Mouse (Mus musculus) midbrain, embryonic 14.5 days (tissue): Measurements from ENCODE around the gene Slc30a4. TPM values are rescaled to one million over a fixed set of nuclear protein-coding genes. Genes with fewer than 3 reads are reported as not detected.

ENCODE experiments used
- ATAC-seq: fragments of 200-750 bp; cut with Nextera tagmentation; 2 replicates; pipeline ENCODE4 v1.8.0; 2017; ENCODE audit warnings: moderate number of reproducible peaks, moderate library complexity; ENCODE audit not compliant: low FRiP score, low TSS enrichment
- DNase-seq: peaks from one replicate; pipeline ENCODE4 v3.0.0-alpha.2; 2015
- H3K27ac ChIP-seq: fragments of 300-500 bp; sonication (generic); replicated peaks from 2 replicates; pipeline ENCODE4 v1.5.1; 2014; ENCODE audit warnings: mild to moderate bottlenecking, low read depth, low read length, moderate library complexity
- H3K27me3 ChIP-seq: fragments of 300-500 bp; sonication (generic); 2 replicates; pipeline ENCODE4 v1.6.1; 2014; ENCODE audit warnings: low read length, control low read depth, mixed read lengths; ENCODE audit not compliant: control insufficient read depth, insufficient read depth
- H3K36me3 ChIP-seq: fragments of 300-500 bp; sonication (generic); 2 replicates; pipeline ENCODE4 v1.6.1; 2014; ENCODE audit warnings: low read length, control low read depth; ENCODE audit not compliant: control insufficient read depth, insufficient read depth
- H3K4me1 ChIP-seq: fragments of 300-500 bp; sonication (generic); 2 replicates; pipeline ENCODE4 v1.6.1; 2014; ENCODE audit warnings: mild to moderate bottlenecking, antibody characterized with exemption, low read length, control low read depth; ENCODE audit not compliant: control insufficient read depth, insufficient read depth
- H3K4me2 ChIP-seq: fragments of 300-500 bp; sonication (generic); 2 replicates; pipeline ENCODE4 v1.6.1; 2014; ENCODE audit warnings: mild to moderate bottlenecking, low read length, moderate library complexity
- H3K4me3 ChIP-seq: fragments of 300-500 bp; sonication (generic); replicated peaks from 2 replicates; pipeline ENCODE4 v1.5.1; 2014; ENCODE audit warnings: low read depth, low read length
- H3K9ac ChIP-seq: fragments of 300-500 bp; sonication (generic); replicated peaks from 2 replicates; pipeline ENCODE4 v1.6.1; 2014; ENCODE audit warnings: mild to moderate bottlenecking, low read length, moderate library complexity
- H3K9me3 ChIP-seq: fragments of 300-500 bp; sonication (generic); 2 replicates; pipeline ENCODE4 v1.6.1; 2016; ENCODE audit warnings: low read length, control low read depth, mixed read lengths; ENCODE audit not compliant: control insufficient read depth
- whole genome bisulfite sequencing: fragments of 180-500 bp; shearing (Covaris S2); extraction: QIAGEN DNeasy Blood & Tissue Kit; methylation state at CpG from one replicate; pipeline ENCODE4 v1.1.7; 2014; 5-methylcytosine and 5-hydroxymethylcytosine counted together
- polyA plus RNA-seq: library from polyadenylated mRNA; unstranded; fragments of >200 nt; fragmentation: Nextera tagmentation; extraction: Ambion mirVana; gene quantifications from 2 replicates; pipeline ENCODE4 v1.2.1, GENCODE M21; 2014

Gene Slc30a4
- polyA plus RNA-seq, 1 experiment from 2014 or later: 11.1 TPM

DNA sequence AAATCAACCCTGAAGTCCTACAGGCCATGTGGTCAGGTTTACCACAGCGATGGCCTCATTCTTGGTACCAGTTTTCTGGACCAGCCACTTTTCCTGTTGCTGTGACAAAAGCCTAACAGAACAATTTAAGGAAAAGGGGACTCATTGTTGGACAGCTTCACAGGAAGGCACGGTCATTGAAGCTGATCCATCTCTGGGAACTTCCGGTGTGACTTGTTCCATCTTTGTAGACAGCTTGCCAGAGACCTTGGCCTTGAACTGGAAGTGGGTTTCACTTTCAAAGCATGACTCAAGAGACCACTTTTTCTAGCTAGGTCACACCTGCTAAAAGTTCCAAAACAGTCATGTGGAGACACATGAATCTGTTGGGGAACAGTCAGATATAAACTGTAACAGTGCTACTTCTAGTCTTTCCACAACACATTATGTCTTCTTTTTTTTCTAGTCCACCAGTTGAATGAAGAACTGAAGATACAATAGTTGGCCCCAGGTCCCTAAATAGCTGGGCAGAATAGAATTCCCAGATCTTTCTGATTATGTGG, 13.9 kb upstream of the Slc30a4 start:
- Histone ChIP-seq H3K4me3 (no peak overlapping the region), H3K9me3 (no peaks in the 10 kb centered on the region), H3K4me1 (no peaks in the 10 kb centered on the region), H3K4me2 (no peak overlapping the region), H3K9ac (no peak overlapping the region), H3K27me3 (no peaks in the 10 kb centered on the region), H3K27ac (no peak overlapping the region), H3K36me3 (no peaks in the 10 kb centered on the region)
- no peak for DNase-seq
- no peak for ATAC-seq
- 81% methylated on average over 3 of the region's 3 CpGs for WGBS

DNA sequence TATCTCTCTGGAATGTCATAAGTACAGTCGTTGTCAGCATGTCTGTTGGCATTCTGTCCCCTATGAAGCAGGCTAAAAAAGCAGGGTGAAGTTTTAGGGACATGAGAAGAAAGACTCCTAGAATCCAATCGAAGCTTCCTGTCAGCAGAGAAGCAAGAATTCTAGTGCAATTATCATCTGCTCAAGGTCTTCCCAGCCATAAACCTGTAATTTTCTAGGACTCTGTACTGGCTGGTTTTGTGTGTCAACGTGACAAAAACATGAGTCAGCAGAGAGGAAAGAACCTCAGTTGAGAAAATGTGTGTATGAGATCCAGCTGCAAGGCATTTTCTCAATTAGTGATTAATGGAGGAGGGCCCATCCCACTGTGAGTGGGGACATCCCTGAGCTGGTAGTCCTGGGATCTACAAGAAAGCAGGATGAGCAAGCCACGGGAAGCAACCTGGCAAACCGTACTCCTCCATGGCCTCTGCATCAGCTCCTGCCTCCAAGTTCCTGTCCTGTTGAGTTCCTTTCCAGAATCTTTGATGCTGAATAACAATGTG, 12.8 kb upstream of the Slc30a4 start:
- Histone ChIP-seq H3K4me2 (no peak overlapping the region), H3K27ac (no peak overlapping the region), H3K9ac (no peak overlapping the region), H3K4me1 (no peaks in the 10 kb centered on the region), H3K36me3 (no peaks in the 10 kb centered on the region), H3K4me3 (no peak overlapping the region), H3K27me3 (no peaks in the 10 kb centered on the region), H3K9me3 (no peaks in the 10 kb centered on the region)
- DNase-seq (no peak), ATAC-seq (no peak)
- whole genome bisulfite sequencing: 76% methylated on average over 5 of the region's 5 CpGs

DNA sequence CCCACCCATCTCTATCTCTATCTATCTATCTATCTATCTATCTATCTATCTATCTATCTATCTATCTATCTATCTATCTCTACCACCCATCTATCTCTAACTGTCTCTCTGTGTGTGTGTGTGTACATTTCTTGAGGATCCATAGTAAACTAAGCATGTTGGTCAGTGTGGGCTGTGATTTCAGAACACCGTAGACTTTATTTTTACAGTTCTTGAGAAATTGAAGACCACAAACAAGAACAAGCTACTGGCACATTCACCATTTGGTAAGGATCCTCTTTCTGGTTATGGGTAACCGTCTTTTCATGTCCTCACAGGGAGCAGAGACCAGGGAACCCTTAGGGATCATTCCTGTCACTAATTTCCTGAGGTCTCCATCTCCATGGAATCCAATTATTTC, 10.4 kb upstream of the Slc30a4 start:
- Histone ChIP-seq H3K36me3 (no peaks in the 10 kb centered on the region), H3K4me2 (no peak overlapping the region), H3K9ac (no peak overlapping the region), H3K9me3 (no peaks in the 10 kb centered on the region), H3K27me3 (no peaks in the 10 kb centered on the region), H3K27ac (no peak overlapping the region), H3K4me3 (no peak overlapping the region), H3K4me1 (no peaks in the 10 kb centered on the region)
- DNase-seq (no peak), ATAC-seq (no peak)
- WGBS: 88% methylated on average over 2 of the region's 2 CpGs

DNA sequence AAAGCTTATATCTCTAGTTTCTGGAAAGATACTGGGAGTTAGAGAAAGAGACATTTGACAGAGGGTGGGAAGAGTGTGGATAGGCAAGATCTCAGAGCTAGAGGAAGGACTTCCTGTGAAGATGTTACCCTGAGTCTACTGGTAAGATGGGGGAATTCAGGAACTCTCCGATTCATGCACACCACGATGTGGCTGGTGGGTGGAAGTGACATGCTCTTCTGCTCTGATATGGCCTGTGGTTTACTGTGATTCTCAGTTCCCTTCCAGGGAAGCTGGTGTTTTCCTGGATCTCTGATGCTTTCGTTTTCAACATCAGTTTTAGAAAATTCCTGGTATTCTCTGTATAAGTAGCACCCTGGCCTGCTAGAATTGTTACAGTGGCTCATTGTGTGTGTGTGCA, 9.4 kb upstream of the Slc30a4 start:
- 82% methylated on average over 3 of the region's 3 CpGs for WGBS
- H3K36me3 ChIP-seq: no peaks in the 10 kb centered on the region

GRCm38 (mm10) chr2:122709156-122709555, 6.7 kb upstream of the Slc30a4 start:
- no peaks in the 10 kb centered on the region for H3K36me3 ChIP-seq
- H3K27me3 ChIP-seq: no peaks in the 10 kb centered on the region
- H3K9me3 ChIP-seq: no peaks in the 10 kb centered on the region
- no peaks in the 10 kb centered on the region for H3K4me1 ChIP-seq
- no peak for DNase-seq
- no peak overlapping the region for H3K4me2 ChIP-seq
- no peak overlapping the region for H3K4me3 ChIP-seq
- ATAC-seq: no peak
- no peak overlapping the region for H3K27ac ChIP-seq
- H3K9ac ChIP-seq: no peak overlapping the region
- 74% methylated on average over 1 of the region's 1 CpGs for WGBS

More for the DNA sequence above, 9.4 kb upstream of the Slc30a4 start:
- H3K9me3 ChIP-seq: no peaks in the 10 kb centered on the region
- no peaks in the 10 kb centered on the region for H3K4me1 ChIP-seq
- no peak overlapping the region for H3K27ac ChIP-seq
- H3K4me2 ChIP-seq: no peak overlapping the region
- no peak overlapping the region for H3K9ac ChIP-seq
- no peak overlapping the region for H3K4me3 ChIP-seq
- DNase-seq (no peak), ATAC-seq (no peak)
- H3K27me3 ChIP-seq: no peaks in the 10 kb centered on the region

GRCm38 (mm10) chr2:122708080-122708479, 5.6 kb upstream of the Slc30a4 start:
- WGBS: 73% methylated on average over 3 of the region's 3 CpGs
- no peak overlapping the region for H3K27ac ChIP-seq

GRCm38 (mm10) chr2:122704572-122704971, 2.1 kb upstream of the Slc30a4 start:
- DNase-seq (no peak), ATAC-seq (no peak)
- H3K36me3 ChIP-seq: no peaks in the 10 kb centered on the region
- no peaks in the 10 kb centered on the region for H3K9me3 ChIP-seq
- no peak overlapping the region for H3K9ac ChIP-seq
- H3K4me2 ChIP-seq: no peak overlapping the region
- H3K27ac ChIP-seq: no peak overlapping the region
- no peaks in the 10 kb centered on the region for H3K27me3 ChIP-seq
- 94% methylated on average over 2 of the region's 2 CpGs for WGBS
- H3K4me1 ChIP-seq: peaks cover 18% of the 10 kb centered on the region
- H3K4me3 ChIP-seq: no peak overlapping the region

More at GRCm38 (mm10) chr2:122708080-122708479, 5.6 kb upstream of the Slc30a4 start:
- Histone ChIP-seq H3K36me3 (no peaks in the 10 kb centered on the region), H3K9ac (no peak overlapping the region), H3K4me3 (no peak overlapping the region), H3K4me1 (no peaks in the 10 kb centered on the region), H3K9me3 (no peaks in the 10 kb centered on the region), H3K4me2 (no peak overlapping the region), H3K27me3 (no peaks in the 10 kb centered on the region)
- DNase-seq: no peak
- no peak for ATAC-seq

GRCm38 (mm10) chr2:122701871-122702180, 637 bp downstream of the Slc30a4 start:
- Histone ChIP-seq H3K4me1 (peaks cover 18% of the 10 kb centered on the region), H3K4me2 (peak overlapping the region; percentile 76), H3K27me3 (no peaks in the 10 kb centered on the region), H3K36me3 (no peaks in the 10 kb centered on the region), H3K27ac (no peak overlapping the region), H3K9ac (peak overlapping the region; percentile 83), H3K9me3 (no peaks in the 10 kb centered on the region), H3K4me3 (peak overlapping the region; percentile 75)
- DNase-seq (no peak), ATAC-seq (no peak)
- WGBS: 1% methylated on average over 15 of the region's 15 CpGs

- H3K9ac ChIP-seq: no peak overlapping the region
- peaks cover 18% of the 10 kb centered on the region for H3K4me1 ChIP-seq
These were observed 1.5 kb downstream of the Slc30a4 start for GRCm38 (mm10) chr2:122701012-122701411.

More at GRCm38 (mm10) chr2:122701012-122701411, 1.5 kb downstream of the Slc30a4 start:
- Histone ChIP-seq H3K9me3 (no peaks in the 10 kb centered on the region), H3K4me2 (peak overlapping the region; percentile 76), H3K36me3 (no peaks in the 10 kb centered on the region), H3K27ac (no peak overlapping the region), H3K27me3 (no peaks in the 10 kb centered on the region), H3K4me3 (peak overlapping the region; percentile 75)
- WGBS: 60% methylated on average over 8 of the region's 8 CpGs
- no peak for ATAC-seq
- DNase-seq: no peak
